Mouse (Mus musculus) forebrain, embryonic 15.5 days (tissue): Measurements from ENCODE around the gene Pxmp2. TPM values are rescaled to one million over a fixed set of nuclear protein-coding genes. Genes with fewer than 3 reads are reported as not detected.

Experiments used
- ATAC-seq: fragments of 200-750 bp; cut with Nextera tagmentation; replicated peaks from 2 replicates; pipeline ENCODE4 v1.8.0; 2017; ENCODE audit warnings: mild to moderate bottlenecking, moderate TSS enrichment, moderate library complexity
- H3K27ac ChIP-seq: fragments of 300-500 bp; sonication (generic); replicated peaks from 2 replicates; pipeline ENCODE4 v1.5.1; 2015; ENCODE audit warnings: mild to moderate bottlenecking, inconsistent platforms
- H3K27me3 ChIP-seq: fragments of 300-500 bp; sonication (generic); 2 replicates; pipeline ENCODE4 v1.6.1; 2015; ENCODE audit warnings: inconsistent platforms
- H3K36me3 ChIP-seq: fragments of 300-500 bp; sonication (generic); 2 replicates; pipeline ENCODE4 v1.6.1; 2015; ENCODE audit warnings: mild to moderate bottlenecking, inconsistent platforms
- H3K4me1 ChIP-seq: fragments of 300-500 bp; sonication (generic); 2 replicates; pipeline ENCODE4 v1.6.1; 2015; ENCODE audit warnings: inconsistent platforms
- H3K4me2 ChIP-seq: fragments of 300-500 bp; sonication (generic); replicated peaks from 2 replicates; pipeline ENCODE4 v1.6.1; 2015; ENCODE audit warnings: mild to moderate bottlenecking, inconsistent platforms
- H3K4me3 ChIP-seq: fragments of 300-500 bp; sonication (generic); 2 replicates; pipeline ENCODE4 v1.5.1; 2015; ENCODE audit warnings: mild to moderate bottlenecking, inconsistent platforms
- H3K9ac ChIP-seq: fragments of 300-500 bp; sonication (generic); replicated peaks from 2 replicates; pipeline ENCODE4 v1.6.1; 2015; ENCODE audit warnings: mild to moderate bottlenecking, inconsistent platforms
- H3K9me3 ChIP-seq: fragments of 300-500 bp; sonication (generic); 2 replicates; pipeline ENCODE4 v1.6.1; 2016; ENCODE audit warnings: inconsistent platforms
- WGBS: fragments of 180-500 bp; shearing (Covaris S2); methylation state at CpG from one replicate; pipeline ENCODE4 v1.1.7; 2015; ENCODE audit warnings: mixed read lengths; 5-methylcytosine and 5-hydroxymethylcytosine counted together
- polyA plus RNA-seq: library from polyadenylated mRNA; unstranded; fragments of >200 nt; fragmentation: Nextera tagmentation; extraction: Ambion mirVana; gene quantifications from 2 replicates; pipeline ENCODE4 v1.2.1, GENCODE M21; 2015

Gene Pxmp2
- polyA plus RNA-seq, result 6.3 and 8.4 TPM in 2 replicates

DNA sequence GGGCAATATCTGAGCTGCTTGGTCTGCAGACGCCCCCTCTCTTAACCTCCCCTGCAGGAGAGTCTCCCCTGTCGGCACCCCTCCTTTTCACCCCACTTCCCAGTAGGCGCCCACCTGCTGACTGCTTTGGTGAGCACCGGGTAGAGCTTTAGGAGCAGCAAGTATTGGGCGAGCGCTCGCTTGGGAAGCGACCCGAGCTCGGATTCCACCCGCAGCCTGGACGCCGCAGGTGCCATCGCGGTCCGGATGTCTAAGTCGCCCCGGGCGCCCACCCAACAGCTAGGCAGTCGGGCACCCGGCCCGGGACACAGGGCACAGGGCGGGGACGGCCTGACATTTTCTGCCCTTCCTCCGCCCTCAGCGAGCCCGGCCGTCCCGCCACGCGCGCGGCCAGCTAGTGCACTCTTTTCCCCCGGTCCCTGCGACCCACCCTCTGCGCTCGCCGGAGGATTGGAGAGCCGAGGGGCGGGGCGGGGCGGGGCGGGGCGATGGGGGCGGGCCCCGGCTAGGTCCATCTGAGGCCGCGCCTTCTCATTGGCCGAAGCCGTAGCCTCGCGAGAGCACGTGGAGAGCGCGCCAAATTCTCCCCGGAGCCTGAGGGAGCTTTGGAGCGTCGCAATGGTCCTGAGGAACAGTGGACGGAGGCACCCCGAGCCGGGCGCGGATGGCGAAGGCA is at the start of gene Pxmp2, which contains the start of gene Pole:
Gene Pxmp2 (minus strand): TSS at position 417 of the 676 bp plus-strand sequence.
Gene Pole (plus strand): TSS at position 537 of the 676 bp plus-strand sequence.
- peaks cover 2% of the 10 kb centered on the region; the same call in 1 of the 2 replicates for H3K36me3 ChIP-seq
- 0% methylated on average over 64 of the region's 64 CpGs for WGBS
- ATAC-seq, result peak; percentile 98
- H3K4me2 ChIP-seq, result peak within 1 kb of the TSS; percentile 84
- peak within 1 kb of the TSS; percentile 85 for H3K4me3 ChIP-seq
- 0 out of 2 replicates have a peak, but pooled peaks cover 5% of the 10 kb centered on the region for H3K27me3 ChIP-seq
- 0 out of 2 replicates have a peak within 1 kb of the TSS, but pooled peaks have one; percentile 27 for H3K27ac ChIP-seq
- H3K9ac ChIP-seq, result peak within 1 kb of the TSS; percentile 73
- H3K9me3 ChIP-seq, result no peaks in the 10 kb centered on the region
- H3K4me1 ChIP-seq, result peaks cover 19% of the 10 kb centered on the region

DNA sequence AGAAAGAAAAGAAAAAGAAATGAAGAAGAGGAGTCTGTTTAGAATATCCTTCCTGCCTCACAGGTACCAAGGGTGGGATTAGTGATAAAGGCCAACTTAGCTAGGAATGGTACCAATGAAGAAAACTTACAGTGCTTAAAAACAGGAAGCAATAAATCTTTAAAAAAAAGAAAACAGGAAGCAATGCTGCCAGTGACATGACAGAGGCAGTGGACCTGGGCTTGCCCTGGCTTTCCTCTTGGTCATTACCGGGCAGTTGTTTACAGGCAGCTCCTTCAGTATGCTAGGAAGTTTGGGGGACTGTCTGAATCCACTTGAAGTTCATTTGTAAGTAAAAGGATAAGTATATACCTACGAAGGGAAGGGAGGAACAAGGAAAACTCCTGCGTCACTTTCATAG is 44.5 kb upstream of the Pxmp2 start:
- no peak overlapping the region for H3K9ac ChIP-seq
- no peak overlapping the region for H3K27ac ChIP-seq
- WGBS, result 94% methylated on average over 3 of the region's 3 CpGs
- no peak overlapping the region for H3K4me3 ChIP-seq
- H3K4me2 ChIP-seq, result no peak overlapping the region
- H3K27me3 ChIP-seq, result no peaks in the 10 kb centered on the region
- H3K4me1 ChIP-seq, result no peaks in the 10 kb centered on the region
- no peak for ATAC-seq
- peaks cover 6% of the 10 kb centered on the region; the same call in 1 of the 2 replicates for H3K36me3 ChIP-seq
- H3K9me3 ChIP-seq, result no peaks in the 10 kb centered on the region

DNA sequence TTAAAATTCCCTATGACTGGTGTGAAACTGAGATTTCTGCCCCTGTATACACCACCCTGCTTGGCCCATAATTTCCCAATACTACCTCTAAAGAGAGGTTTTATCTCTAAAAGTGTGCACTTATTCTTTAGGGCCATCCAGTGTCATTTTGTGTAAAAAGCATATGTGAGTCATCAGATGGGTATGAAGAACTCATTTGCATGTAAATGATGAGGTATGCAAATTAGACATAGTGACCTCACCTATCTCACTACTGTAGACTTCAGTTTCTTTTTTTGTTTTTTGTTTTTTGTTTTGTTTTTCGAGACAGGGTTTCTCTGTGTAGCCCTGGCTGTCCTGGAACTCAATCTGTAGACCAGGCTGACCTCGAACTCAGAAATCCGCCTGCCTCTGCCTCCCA is 27.1 kb upstream of the Pxmp2 start:
- WGBS, result 63% methylated on average over 3 of the region's 3 CpGs
- peaks cover 24% of the 10 kb centered on the region; the same call in 1 of the 2 replicates for H3K36me3 ChIP-seq
- no peak overlapping the region for H3K4me3 ChIP-seq
- no peaks in the 10 kb centered on the region for H3K9me3 ChIP-seq
- H3K4me2 ChIP-seq, result no peak overlapping the region
- no peaks in the 10 kb centered on the region for H3K4me1 ChIP-seq
- H3K9ac ChIP-seq, result no peak overlapping the region
- no peaks in the 10 kb centered on the region for H3K27me3 ChIP-seq
- no peak for ATAC-seq
- no peak overlapping the region for H3K27ac ChIP-seq

GRCm38 (mm10) chr5:110308861-110309260 is 22.9 kb upstream of the Pxmp2 start:
- H3K4me1 ChIP-seq, result no peaks in the 10 kb centered on the region
- no peaks in the 10 kb centered on the region for H3K9me3 ChIP-seq
- H3K27ac ChIP-seq, result no peak overlapping the region
- no peak overlapping the region for H3K4me2 ChIP-seq
- no peaks in the 10 kb centered on the region for H3K27me3 ChIP-seq
- H3K9ac ChIP-seq, result no peak overlapping the region
- H3K4me3 ChIP-seq, result no peak overlapping the region
- peaks cover 20% of the 10 kb centered on the region; the same call in 1 of the 2 replicates for H3K36me3 ChIP-seq
- WGBS, result 91% methylated on average over 7 of the region's 7 CpGs
- no peak for ATAC-seq

- ATAC-seq, result no peak
- Histone ChIP-seq H3K4me2 (no peak overlapping the region), H3K4me3 (no peak overlapping the region), H3K27me3 (no peaks in the 10 kb centered on the region), H3K27ac (no peak overlapping the region), H3K36me3 (peaks cover 33% of the 10 kb centered on the region), H3K4me1 (no peaks in the 10 kb centered on the region), H3K9me3 (no peaks in the 10 kb centered on the region), H3K9ac (no peak overlapping the region)
- WGBS, result 88% methylated on average over 2 of the region's 2 CpGs
These were observed 14.6 kb upstream of the Pxmp2 start for GRCm38 (mm10) chr5:110300591-110300990.

DNA sequence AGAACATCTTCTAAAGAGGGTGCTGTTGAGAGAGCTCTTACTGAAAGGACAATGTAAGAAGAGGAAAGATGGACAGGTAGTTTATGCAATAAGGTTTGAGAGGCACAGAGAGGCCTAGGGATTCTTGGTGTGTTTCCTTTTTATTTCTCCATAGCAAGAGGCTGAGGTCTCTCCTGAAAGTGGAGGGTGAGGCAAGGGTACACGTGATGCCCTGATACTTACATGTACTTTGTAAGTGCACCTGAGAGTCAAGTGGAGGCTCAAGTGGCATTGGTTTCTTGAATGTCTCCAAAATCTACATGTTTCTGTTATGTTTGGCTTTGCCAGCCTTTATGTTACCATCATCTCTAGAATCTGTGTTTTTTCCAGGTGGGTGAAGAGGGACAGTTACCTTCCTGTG is 10.7 kb upstream of the Pxmp2 start:
- no peaks in the 10 kb centered on the region for H3K9me3 ChIP-seq
- no peak for ATAC-seq
- H3K9ac ChIP-seq, result no peak overlapping the region
- H3K27ac ChIP-seq, result no peak overlapping the region
- no peaks in the 10 kb centered on the region for H3K4me1 ChIP-seq
- WGBS, result 91% methylated on average over 1 of the region's 1 CpGs
- H3K27me3 ChIP-seq, result no peaks in the 10 kb centered on the region
- H3K4me2 ChIP-seq, result no peak overlapping the region
- no peak overlapping the region for H3K4me3 ChIP-seq
- peaks cover 41% of the 10 kb centered on the region for H3K36me3 ChIP-seq

- peaks cover 17% of the 10 kb centered on the region; the same call in 1 of the 2 replicates for H3K36me3 ChIP-seq
- peaks cover 8% of the 10 kb centered on the region for H3K4me1 ChIP-seq
- H3K4me3 ChIP-seq, result no peak overlapping the region
- WGBS, result 98% methylated on average over 1 of the region's 1 CpGs
- no peak overlapping the region for H3K4me2 ChIP-seq
- no peaks in the 10 kb centered on the region for H3K27me3 ChIP-seq
- H3K9ac ChIP-seq, result no peak overlapping the region
- no peak for ATAC-seq
- H3K27ac ChIP-seq, result no peak overlapping the region
- no peaks in the 10 kb centered on the region for H3K9me3 ChIP-seq
These were observed 5.7 kb upstream of the Pxmp2 start for GRCm38 (mm10) chr5:110291649-110292048.

- no peak overlapping the region for H3K9ac ChIP-seq
These were observed 1.1 kb upstream of the Pxmp2 start for GRCm38 (mm10) chr5:110287084-110287475.

GRCm38 (mm10) chr5:110286446-110287083 is 579 bp upstream of the Pxmp2 start:
- peak; percentile 74; the same call in 1 of the 2 replicates for ATAC-seq
- H3K36me3 ChIP-seq, result peaks cover 5% of the 10 kb centered on the region; the same call in 1 of the 2 replicates
- H3K27me3 ChIP-seq, result 0 out of 2 replicates have a peak, but pooled peaks cover 5% of the 10 kb centered on the region
- peak overlapping the region; percentile 84 for H3K4me2 ChIP-seq
- 2% methylated on average over 31 of the region's 31 CpGs for WGBS
- H3K27ac ChIP-seq, result 0 out of 2 replicates have a peak overlapping the region, but pooled peaks have one; percentile 27
- H3K9me3 ChIP-seq, result no peaks in the 10 kb centered on the region
- peak overlapping the region; percentile 73 for H3K9ac ChIP-seq
- H3K4me1 ChIP-seq, result peaks cover 19% of the 10 kb centered on the region
- peak overlapping the region; percentile 85 for H3K4me3 ChIP-seq

More at GRCm38 (mm10) chr5:110287084-110287475, 1.1 kb upstream of the Pxmp2 start:
- H3K4me1 ChIP-seq, result peaks cover 19% of the 10 kb centered on the region
- H3K9me3 ChIP-seq, result no peaks in the 10 kb centered on the region
- H3K4me2 ChIP-seq, result peak overlapping the region; percentile 84
- peak overlapping the region; percentile 85 for H3K4me3 ChIP-seq
- H3K27ac ChIP-seq, result no peak overlapping the region
- 0 out of 2 replicates have a peak, but pooled peaks cover 5% of the 10 kb centered on the region for H3K27me3 ChIP-seq
- peaks cover 5% of the 10 kb centered on the region; the same call in 1 of the 2 replicates for H3K36me3 ChIP-seq
- 62% methylated on average over 2 of the region's 2 CpGs for WGBS
- ATAC-seq, result no peak

DNA sequence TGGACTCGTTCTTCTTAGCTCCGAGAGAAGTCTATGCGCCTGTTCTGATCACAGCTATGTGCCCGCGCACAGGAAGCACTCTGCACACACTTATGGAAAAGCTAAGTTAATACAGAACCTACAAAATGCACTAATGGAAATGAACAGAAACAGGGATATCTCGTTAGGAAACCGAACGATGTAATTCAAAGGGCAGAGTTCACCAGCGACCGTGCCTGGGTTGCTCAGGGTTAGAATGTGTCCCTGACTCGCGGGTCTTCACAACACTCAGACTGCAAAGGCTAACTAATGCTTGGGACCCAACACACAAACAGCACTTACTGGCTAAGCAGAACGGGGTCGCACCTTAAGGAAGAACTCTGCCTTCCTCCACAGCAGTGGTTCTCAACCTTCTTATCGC is 830 bp downstream of the Pxmp2 start:
- H3K27me3 ChIP-seq, result 0 out of 2 replicates have a peak, but pooled peaks cover 5% of the 10 kb centered on the region
- no peak for ATAC-seq

GRCm38 (mm10) chr5:110284536-110284935 is 1.4 kb downstream of the Pxmp2 start:
- no peak overlapping the region for H3K9ac ChIP-seq
- no peak for ATAC-seq
- H3K27me3 ChIP-seq, result 0 out of 2 replicates have a peak, but pooled peaks cover 5% of the 10 kb centered on the region
- no peak overlapping the region for H3K27ac ChIP-seq
- H3K4me2 ChIP-seq, result no peak overlapping the region
- no peaks in the 10 kb centered on the region for H3K9me3 ChIP-seq
- no peaks in the 10 kb centered on the region for H3K36me3 ChIP-seq
- H3K4me1 ChIP-seq, result peaks cover 19% of the 10 kb centered on the region
- no peak overlapping the region for H3K4me3 ChIP-seq
- 10% methylated on average over 4 of the region's 4 CpGs for WGBS

More for the DNA sequence above, 830 bp downstream of the Pxmp2 start:
- Histone ChIP-seq H3K9ac (peak overlapping the region; percentile 73), H3K9me3 (no peaks in the 10 kb centered on the region), H3K4me2 (peak overlapping the region; percentile 84), H3K27ac (no peak overlapping the region), H3K36me3 (no peaks in the 10 kb centered on the region), H3K4me1 (peaks cover 19% of the 10 kb centered on the region), H3K4me3 (peak overlapping the region; percentile 85)
- WGBS, result 11% methylated on average over 15 of the region's 15 CpGs

DNA sequence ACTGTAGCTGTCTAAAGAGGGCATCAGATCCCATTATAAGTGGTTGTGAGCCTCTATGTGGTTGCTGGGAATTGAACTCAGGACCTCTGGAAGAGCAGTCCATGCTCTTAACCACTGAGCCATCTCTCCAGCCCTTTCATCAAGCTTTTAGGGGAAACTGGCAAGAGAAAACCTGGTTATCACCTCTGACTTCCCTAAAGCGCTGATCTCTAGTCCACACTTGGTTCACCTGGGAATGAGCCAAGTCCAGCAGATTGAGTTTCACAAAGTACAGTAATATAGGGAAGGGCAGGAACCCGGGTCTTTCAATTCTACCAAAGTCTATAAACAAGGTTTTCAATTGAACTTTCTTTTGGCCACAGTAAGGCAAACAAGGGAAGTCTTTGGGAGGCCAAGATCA is 4.0 kb downstream of the Pxmp2 start:
- Histone ChIP-seq H3K4me2 (no peak overlapping the region), H3K36me3 (no peaks in the 10 kb centered on the region), H3K27ac (no peak overlapping the region), H3K4me3 (no peak overlapping the region), H3K9me3 (no peaks in the 10 kb centered on the region), H3K4me1 (peaks cover 14% of the 10 kb centered on the region), H3K9ac (no peak overlapping the region), H3K27me3 (0 out of 2 replicates have a peak, but pooled peaks cover 5% of the 10 kb centered on the region)
- WGBS, result 85% methylated on average over 2 of the region's 2 CpGs
- ATAC-seq, result no peak
